Mouse (Mus musculus): ENCODE results near the gene Ccdc65.

DNA sequence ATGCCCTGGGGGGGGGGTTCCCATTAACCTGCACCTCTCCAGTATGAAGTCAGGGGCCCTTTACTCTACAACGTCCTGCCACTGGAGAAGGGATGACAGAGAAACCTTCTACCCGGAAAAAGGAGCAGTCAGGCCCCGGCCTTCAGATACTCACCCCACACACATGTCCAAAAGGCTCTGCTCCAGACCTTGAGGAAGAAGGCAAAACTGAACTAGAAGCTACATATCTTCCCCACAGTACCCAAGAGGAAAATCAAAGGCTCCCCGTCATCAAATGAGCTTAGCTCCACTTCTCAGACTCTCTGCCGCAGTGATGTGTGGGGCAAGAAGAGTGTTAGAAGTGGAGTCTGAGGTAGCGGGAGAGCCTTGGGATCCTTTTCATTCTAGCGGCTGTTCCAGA lies 18.7 kb downstream of the Ccdc65 start:
- TF ChIP-seq POLR2A (IDR thresholded peaks at IDR 0.05; ENCODE audit: borderline replicate concordance, insufficient read depth, low read length): no peak
- TF ChIP-seq CTCF (IDR thresholded peaks at IDR 0.05; ENCODE audit: borderline replicate concordance, insufficient read depth, low read depth, low read length): no peak

All from cerebellum, adult 2 months (tissue).